Mouse (Mus musculus) embryonic fibroblast, embryonic 13.5 days (primary cell): ENCODE results near the gene Bpifb1.

Experiments used
- CTCF ChIP-seq: IDR thresholded peaks from 2 replicates; pipeline ENCODE4 v1.5.1; 2011; ENCODE audit warnings: mild to moderate bottlenecking, control low read depth, low read length, moderate library complexity, borderline replicate concordance; ENCODE audit not compliant: insufficient read depth
- POLR2A ChIP-seq: IDR thresholded peaks from 2 replicates; pipeline ENCODE4 v1.6.1; 2011; ENCODE audit warnings: low read depth, mild to moderate bottlenecking, control low read depth, low read length, moderate library complexity

DNA sequence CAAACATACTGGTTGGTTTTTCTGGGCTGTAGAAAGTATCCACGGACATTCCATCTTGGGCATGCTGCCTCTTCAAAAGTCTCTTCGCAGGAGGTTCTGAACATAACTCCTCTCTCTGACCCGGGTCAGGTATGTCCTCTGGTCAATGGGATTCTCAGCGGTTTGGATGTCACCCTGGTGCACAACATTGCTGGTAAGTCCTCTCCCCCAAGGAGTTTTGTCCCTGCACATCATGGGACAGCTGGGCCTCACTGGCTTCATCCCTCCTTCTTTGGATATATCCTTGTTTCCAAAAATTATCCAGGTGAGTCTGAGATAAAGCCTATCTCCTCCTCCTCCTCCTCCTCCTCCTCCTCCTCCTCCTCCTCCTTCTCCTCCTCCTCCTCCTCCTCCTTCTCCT, 43.1 kb upstream of the Bpifb1 start:
- TF ChIP-seq CTCF = no peak
- TF ChIP-seq POLR2A = no peak
